Mouse (Mus musculus) kidney, embryonic 16.5 days (tissue): ENCODE data around the gene Wnt3a. TPM values are rescaled to one million over a fixed set of nuclear protein-coding genes. Genes with fewer than 3 reads are reported as not detected.

Source experiments
- ATAC-seq: fragments of 200-750 bp; cut with Nextera tagmentation; 2 replicates; pipeline ENCODE4 v1.8.0; 2017; ENCODE audit warnings: moderate TSS enrichment; ENCODE audit not compliant: low FRiP score, low TSS enrichment
- H3K27ac ChIP-seq: fragments of 300-500 bp; sonication (generic); 2 replicates; pipeline ENCODE4 v1.5.1; 2014; ENCODE audit warnings: low read length
- H3K27me3 ChIP-seq: fragments of 300-500 bp; sonication (generic); 2 replicates; pipeline ENCODE4 v1.6.1; 2014; ENCODE audit warnings: low read length, control low read depth, mixed read lengths; ENCODE audit not compliant: insufficient read depth
- H3K36me3 ChIP-seq: fragments of 300-500 bp; sonication (generic); 2 replicates; pipeline ENCODE4 v1.6.1; 2014; ENCODE audit warnings: low read length, control low read depth, mixed read lengths; ENCODE audit not compliant: insufficient read depth
- H3K4me1 ChIP-seq: fragments of 300-500 bp; sonication (generic); 2 replicates; pipeline ENCODE4 v1.6.1; 2014; ENCODE audit warnings: low read length, control low read depth, mixed read lengths; ENCODE audit not compliant: insufficient read depth
- H3K4me2 ChIP-seq: fragments of 300-500 bp; sonication (generic); replicated peaks from 2 replicates; pipeline ENCODE4 v1.6.1; 2014; ENCODE audit warnings: low read depth, low read length
- H3K4me3 ChIP-seq: fragments of 300-500 bp; sonication (generic); 2 replicates; pipeline ENCODE4 v1.5.1; 2014; ENCODE audit warnings: mild to moderate bottlenecking, low read length
- H3K9ac ChIP-seq: fragments of 300-500 bp; sonication (generic); replicated peaks from 2 replicates; pipeline ENCODE4 v1.6.1; 2014; ENCODE audit warnings: low read length
- H3K9me3 ChIP-seq: fragments of 300-500 bp; sonication (generic); 2 replicates; pipeline ENCODE4 v1.6.1; 2016; ENCODE audit warnings: low read length, control low read depth
- WGBS: fragments of 180-500 bp; shearing (Covaris S2); extraction: QIAGEN DNeasy Blood & Tissue Kit; methylation state at CpG from one replicate; pipeline ENCODE4 v1.1.7; 2014; 5-methylcytosine and 5-hydroxymethylcytosine counted together
- polyA plus RNA-seq: library from polyadenylated mRNA; unstranded; fragments of >200 nt; fragmentation: Nextera tagmentation; extraction: Ambion mirVana; gene quantifications from 2 replicates; pipeline ENCODE4 v1.2.1, GENCODE M21; 2015

The Wnt3a gene
- polyA plus RNA-seq, 1 experiment from 2014 or later, result not detected

- no peak overlapping the region for H3K27ac ChIP-seq
- no peaks in the 10 kb centered on the region for H3K9me3 ChIP-seq
- H3K27me3 ChIP-seq, result no peaks in the 10 kb centered on the region; the same call in 1 of the 2 replicates
- H3K4me3 ChIP-seq, result no peak overlapping the region
- ATAC-seq, result no peak
- no peak overlapping the region for H3K9ac ChIP-seq
- H3K4me1 ChIP-seq, result no peaks in the 10 kb centered on the region
- H3K36me3 ChIP-seq, result no peaks in the 10 kb centered on the region
- no peak overlapping the region for H3K4me2 ChIP-seq
- 84% methylated on average over 3 of the region's 3 CpGs for whole genome bisulfite sequencing
These were observed 16.4 kb downstream of the Wnt3a start for GRCm38 (mm10) chr11:59274184-59274583.

DNA sequence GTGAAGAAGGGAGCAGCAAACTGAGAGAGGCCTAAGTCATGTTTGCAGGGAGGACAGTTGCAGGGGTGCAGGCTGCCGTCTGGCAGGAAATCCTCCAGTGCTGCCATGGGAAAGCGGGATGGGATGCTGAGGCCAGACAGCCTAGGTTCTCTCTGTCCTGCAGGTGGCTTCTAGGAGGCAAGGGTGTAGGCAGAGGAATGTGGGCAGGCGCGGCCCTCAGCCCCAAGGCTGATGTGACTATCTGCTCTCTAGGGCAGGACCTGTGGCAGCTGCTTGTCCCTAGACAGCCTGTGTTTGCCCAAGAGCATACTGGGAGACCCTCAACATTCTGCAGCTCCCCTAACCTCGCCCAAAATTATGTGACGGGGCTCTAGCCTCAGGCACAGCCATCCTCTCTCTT is 23.8 kb downstream of the Wnt3a start:
- Histone ChIP-seq H3K4me1 (peaks cover 4% of the 10 kb centered on the region; the same call in 1 of the 2 replicates), H3K9me3 (no peaks in the 10 kb centered on the region; the same call in 1 of the 2 replicates), H3K27ac (no peak overlapping the region), H3K4me3 (no peak overlapping the region), H3K27me3 (peaks cover 41% of the 10 kb centered on the region), H3K36me3 (no peaks in the 10 kb centered on the region), H3K4me2 (no peak overlapping the region), H3K9ac (no peak overlapping the region)
- WGBS, result 38% methylated on average over 6 of the region's 6 CpGs
- ATAC-seq, result no peak

- no peak for ATAC-seq
- 63% methylated on average over 8 of the region's 8 CpGs for WGBS
- Histone ChIP-seq H3K27ac (no peak overlapping the region), H3K4me3 (no peak overlapping the region), H3K9me3 (no peaks in the 10 kb centered on the region; the same call in 1 of the 2 replicates), H3K36me3 (no peaks in the 10 kb centered on the region), H3K4me1 (peaks cover 4% of the 10 kb centered on the region; the same call in 1 of the 2 replicates), H3K9ac (no peak overlapping the region), H3K27me3 (peaks cover 41% of the 10 kb centered on the region), H3K4me2 (no peak overlapping the region)
These were observed 25.3 kb downstream of the Wnt3a start for GRCm38 (mm10) chr11:59265154-59265813.

DNA sequence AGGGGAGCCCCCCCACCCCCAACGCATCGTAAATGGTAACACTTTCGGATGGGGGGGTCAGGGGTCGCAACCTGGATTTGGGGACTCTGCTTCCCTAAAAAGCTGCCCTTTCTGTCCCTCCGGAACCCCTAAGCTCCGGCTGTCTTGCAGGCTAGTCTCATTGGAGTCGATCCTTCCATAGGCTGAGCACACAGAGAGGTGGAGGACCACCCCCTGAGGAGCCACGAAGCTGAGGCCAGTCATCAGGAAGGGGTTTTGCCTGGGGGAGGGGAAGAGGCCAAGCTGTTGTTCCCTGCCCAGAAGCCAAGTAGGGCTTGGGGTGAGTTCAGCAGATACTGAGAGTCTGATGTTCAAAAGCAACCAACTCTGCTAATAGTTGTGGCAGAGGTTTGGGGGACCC is 26.0 kb downstream of the Wnt3a start:
- no peak overlapping the region for H3K27ac ChIP-seq
- H3K4me1 ChIP-seq, result peaks cover 4% of the 10 kb centered on the region; the same call in 1 of the 2 replicates
- 7% methylated on average over 8 of the region's 8 CpGs for WGBS
- peaks cover 41% of the 10 kb centered on the region for H3K27me3 ChIP-seq
- no peaks in the 10 kb centered on the region for H3K36me3 ChIP-seq
- peak overlapping the region; percentile 65 for H3K9ac ChIP-seq
- ATAC-seq, result no peak
- H3K4me3 ChIP-seq, result peak overlapping the region; percentile 54
- H3K4me2 ChIP-seq, result peak overlapping the region; percentile 76
- H3K9me3 ChIP-seq, result no peaks in the 10 kb centered on the region; the same call in 1 of the 2 replicates

DNA sequence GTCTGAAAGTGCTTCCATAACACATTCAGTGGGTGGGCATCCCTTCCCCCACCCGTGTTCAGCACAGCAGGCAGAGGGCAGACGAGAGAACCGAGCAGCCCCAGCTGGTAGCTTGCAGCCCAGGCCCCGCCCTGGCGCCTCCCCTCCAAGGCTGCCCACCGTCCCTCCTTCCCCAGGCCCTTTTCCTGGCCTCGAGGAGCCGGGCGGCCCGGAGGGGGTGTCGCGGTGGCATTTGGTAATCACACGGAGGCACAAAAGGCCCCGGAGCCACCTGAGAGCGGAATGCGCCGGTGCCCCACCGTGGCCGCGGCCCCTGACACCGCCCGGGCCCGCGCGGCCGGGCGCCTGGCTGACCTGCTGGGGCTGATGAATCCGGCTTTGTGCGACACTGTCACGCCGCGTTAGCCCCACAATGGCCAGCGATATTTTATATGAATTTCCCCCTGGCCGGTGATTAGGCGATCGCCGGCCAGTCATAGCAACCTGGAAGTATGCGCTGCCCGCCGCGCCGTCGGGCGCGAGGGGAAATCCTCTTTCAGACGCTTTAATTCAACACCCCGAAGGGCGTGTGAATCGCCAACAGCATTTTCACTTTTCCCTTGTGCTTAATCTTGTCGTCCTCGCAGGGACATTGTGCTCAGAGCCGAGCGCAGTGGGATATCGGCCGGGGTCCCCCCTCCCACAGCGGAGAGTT is 26.5 kb downstream of the Wnt3a start:
- under 1% methylated on average over 56 of the region's 56 CpGs for WGBS
- ATAC-seq, result peak; percentile 90
- Histone ChIP-seq H3K4me2 (peak overlapping the region; percentile 76), H3K27ac (no peak overlapping the region), H3K36me3 (no peaks in the 10 kb centered on the region), H3K4me3 (peak overlapping the region; percentile 54), H3K9me3 (no peaks in the 10 kb centered on the region; the same call in 1 of the 2 replicates), H3K9ac (peak overlapping the region; percentile 65), H3K4me1 (peaks cover 4% of the 10 kb centered on the region; the same call in 1 of the 2 replicates), H3K27me3 (peaks cover 41% of the 10 kb centered on the region)

DNA sequence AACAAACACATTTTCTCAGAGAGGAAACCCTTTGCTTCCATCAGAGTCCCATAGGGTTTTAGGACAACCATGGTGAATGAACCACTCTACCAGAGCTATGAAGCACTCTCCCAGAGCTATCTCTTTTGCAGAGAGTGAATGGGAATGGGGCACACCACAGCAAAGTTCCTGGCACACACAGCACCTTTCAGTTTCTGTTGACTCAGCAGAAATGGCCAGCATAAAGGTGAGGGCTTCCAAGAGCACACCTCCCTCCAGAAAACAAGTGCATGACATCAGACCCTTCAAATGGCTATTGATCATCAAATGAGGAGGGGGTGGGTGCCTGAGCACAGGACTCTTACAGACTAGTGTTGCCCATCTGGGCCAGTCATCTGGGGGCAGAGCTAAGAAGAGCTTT is 28.2 kb downstream of the Wnt3a start:
- H3K4me2 ChIP-seq, result no peak overlapping the region
- no peak for ATAC-seq
- no peak overlapping the region for H3K9ac ChIP-seq
- no peaks in the 10 kb centered on the region for H3K36me3 ChIP-seq
- H3K4me1 ChIP-seq, result peaks cover 4% of the 10 kb centered on the region; the same call in 1 of the 2 replicates
- no peak overlapping the region for H3K4me3 ChIP-seq
- peaks cover 41% of the 10 kb centered on the region for H3K27me3 ChIP-seq
- no peak overlapping the region for H3K27ac ChIP-seq
- H3K9me3 ChIP-seq, result no peaks in the 10 kb centered on the region

- Histone ChIP-seq H3K4me1 (peaks cover 4% of the 10 kb centered on the region; the same call in 1 of the 2 replicates), H3K4me3 (no peak overlapping the region), H3K9ac (no peak overlapping the region), H3K4me2 (no peak overlapping the region), H3K9me3 (no peaks in the 10 kb centered on the region), H3K27me3 (peaks cover 31% of the 10 kb centered on the region), H3K27ac (no peak overlapping the region), H3K36me3 (no peaks in the 10 kb centered on the region)
- ATAC-seq, result no peak
- 73% methylated on average over 10 of the region's 10 CpGs for WGBS
These were observed 29.7 kb downstream of the Wnt3a start for GRCm38 (mm10) chr11:59260706-59261493.

DNA sequence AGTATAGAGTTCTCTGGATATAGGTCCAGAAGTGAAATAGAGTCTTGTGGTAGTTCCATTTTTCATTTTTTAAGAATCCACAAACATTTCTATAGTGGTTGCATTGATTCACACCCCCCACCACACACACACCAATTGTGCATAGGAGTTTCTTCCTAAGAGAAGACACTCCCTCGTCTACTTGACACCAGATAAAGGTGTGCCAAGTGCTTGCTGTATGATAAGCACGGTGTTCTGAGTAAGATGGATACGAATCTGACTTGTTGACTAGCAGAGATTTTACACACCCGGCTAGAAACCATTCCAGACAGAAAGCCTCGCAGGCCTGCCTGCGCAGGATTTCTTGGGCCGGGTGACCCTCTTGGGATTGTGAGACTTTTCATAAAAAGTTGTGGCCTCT is 30.9 kb downstream of the Wnt3a start:
- Histone ChIP-seq H3K4me3 (no peak overlapping the region), H3K9ac (no peak overlapping the region), H3K36me3 (no peaks in the 10 kb centered on the region), H3K4me2 (no peak overlapping the region), H3K27me3 (peaks cover 19% of the 10 kb centered on the region; the same call in 1 of the 2 replicates), H3K9me3 (no peaks in the 10 kb centered on the region), H3K27ac (no peak overlapping the region), H3K4me1 (peaks cover 4% of the 10 kb centered on the region; the same call in 1 of the 2 replicates)
- no peak for ATAC-seq
- 88% methylated on average over 7 of the region's 7 CpGs for WGBS

DNA sequence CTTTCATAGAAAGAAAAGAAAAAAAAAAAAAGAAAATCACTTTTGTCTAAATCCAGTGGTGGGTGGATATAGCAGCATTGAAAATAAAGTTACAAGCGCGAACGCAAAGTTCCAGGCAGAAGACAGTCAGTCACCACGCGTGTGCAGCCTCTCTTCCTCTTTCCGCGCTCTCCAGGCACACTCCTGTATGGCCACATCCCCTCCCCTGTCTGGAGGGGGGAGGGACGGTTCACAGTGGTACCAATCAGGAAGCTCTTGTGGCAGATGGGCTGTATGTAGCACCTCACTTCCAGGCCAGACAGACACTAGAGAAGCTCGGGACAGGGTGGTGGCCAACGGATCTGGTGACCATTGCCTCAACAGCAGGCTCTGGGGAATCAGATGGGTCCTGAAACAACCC is 42.5 kb downstream of the Wnt3a start:
- H3K36me3 ChIP-seq, result no peaks in the 10 kb centered on the region
- H3K9me3 ChIP-seq, result no peaks in the 10 kb centered on the region
- no peak overlapping the region for H3K9ac ChIP-seq
- ATAC-seq, result no peak
- no peaks in the 10 kb centered on the region for H3K4me1 ChIP-seq
- WGBS, result 53% methylated on average over 10 of the region's 10 CpGs
- H3K4me3 ChIP-seq, result no peak overlapping the region
- no peak overlapping the region for H3K4me2 ChIP-seq
- no peak overlapping the region for H3K27ac ChIP-seq
- 0 out of 2 replicates have a peak, but pooled peaks cover 4% of the 10 kb centered on the region for H3K27me3 ChIP-seq
